In the genomic region with DNA sequence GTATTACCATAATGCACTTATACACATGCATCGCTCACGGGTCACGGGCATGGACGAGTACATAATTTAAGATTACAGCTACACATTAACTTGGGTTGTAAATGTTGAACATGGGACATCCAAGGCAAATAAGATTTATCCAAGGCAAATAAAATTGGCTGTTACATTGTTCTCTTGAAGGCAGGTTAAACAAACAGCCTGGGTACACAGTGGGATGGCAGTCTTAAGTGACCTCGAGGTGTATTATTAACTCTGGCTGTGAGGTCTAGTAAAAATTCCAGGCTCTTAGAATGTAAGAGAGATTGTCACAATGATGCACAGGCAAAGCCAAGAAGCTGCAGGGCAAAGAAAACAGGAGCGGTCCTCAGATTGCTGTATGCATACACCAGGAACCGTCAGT, we compare ENCODE assay signal across 29 mouse cellular contexts.
DNase-seq lines count a peak whose midpoint lies in the region; ATAC-seq and TF ChIP-seq lines count a peak whose summit lies in the region.
"Had no signal": no experiment of that assay in that cellular context is flagged by ENCODE, and none has a peak within 500 bp of the region (broad histone marks: within the 10 kb centered on the region; RNA-seq: fewer than 3 reads in every experiment).

No protein-coding gene starts in this region.

- no peak overlapping the region for H3K4me2 ChIP-seq in intestine, embryonic 15.5 days (replicated peaks)
- no peak overlapping the region for H3K4me2 ChIP-seq in intestine, embryonic 16.5 days (ENCODE audit: low read depth, low read length)
- H3K4me2 ChIP-seq in kidney, postnatal 0 days (ENCODE audit: low read length): no peak overlapping the region
- no peak overlapping the region for H3K4me2 ChIP-seq in stomach, embryonic 14.5 days (replicated peaks; ENCODE audit: low read depth, low read length)
- no peak overlapping the region for H3K4me2 ChIP-seq in stomach, postnatal 0 days (replicated peaks; ENCODE audit: low read depth)
- H3K4me2 ChIP-seq: embryonic facial prominence, embryonic 12.5 days; embryonic facial prominence, embryonic 15.5 days; heart, embryonic 12.5 days; heart, embryonic 15.5 days; hindbrain, embryonic 13.5 days had no signal

- no peak for TF ChIP-seq EP300 in stomach, postnatal 0 days (optimal IDR thresholded peaks at IDR 0.05)

- TF ChIP-seq CTCF in kidney, postnatal 0 days (IDR thresholded peaks at IDR 0.05; ENCODE audit: low read depth): no peak
- TF ChIP-seq CTCF in stomach, postnatal 0 days (IDR thresholded peaks at IDR 0.05; ENCODE audit: low read depth): no peak
- TF ChIP-seq CTCF in gastrocnemius, adult 2 months (IDR thresholded peaks at IDR 0.05): no peak

- no peak overlapping the region for H3K9ac ChIP-seq in intestine, embryonic 15.5 days
- H3K9ac ChIP-seq in intestine, embryonic 16.5 days (ENCODE audit: low read depth, low read length): no peak overlapping the region
- H3K9ac ChIP-seq in kidney, postnatal 0 days (ENCODE audit: low read depth, low read length): no peak overlapping the region
- no peak overlapping the region for H3K9ac ChIP-seq in stomach, embryonic 14.5 days (replicated peaks; ENCODE audit: low read depth, low read length)
- H3K9ac ChIP-seq in stomach, postnatal 0 days (ENCODE audit: low read length): no peak overlapping the region
- H3K9ac ChIP-seq: embryonic facial prominence, embryonic 12.5 days; embryonic facial prominence, embryonic 15.5 days; forebrain, postnatal 0 days; heart, embryonic 12.5 days; heart, embryonic 15.5 days; hindbrain, embryonic 13.5 days had no signal

- DNase-seq in kidney, postnatal 0 days (ENCODE audit: low spot score): peak; percentile 12
- no peak for DNase-seq in kidney, postnatal 4 days
- DNase-seq in stomach, postnatal 0 days (ENCODE audit: low spot score): no peak
- DNase-seq in gastrocnemius, adult 2 months: no peak
- DNase-seq: adrenal gland, adult 2 months; adrenal gland, postnatal 14 days; B cell, adult 2 months; cerebellum, adult 11 months; cerebellum, adult 2 months; cerebellum, adult 9-11 months; cerebellum, postnatal 25 days; forebrain, postnatal 0 days; gastrocnemius, postnatal 25 days; heart, adult 18-20 months; heart, postnatal 10 days; heart, postnatal 36 days had no signal

- 49% methylated on average over 7 of the region's 7 CpGs for WGBS in intestine, embryonic 15.5 days
- WGBS in intestine, embryonic 16.5 days: 58% methylated on average over 7 of the region's 7 CpGs
- 43% methylated on average over 7 of the region's 7 CpGs for WGBS in kidney, postnatal 0 days
- WGBS in stomach, embryonic 14.5 days: 64% methylated on average over 7 of the region's 7 CpGs
- WGBS in stomach, postnatal 0 days: 46% methylated on average over 7 of the region's 7 CpGs

- H3K27me3 ChIP-seq in intestine, embryonic 15.5 days (replicated peaks): no peaks in the 10 kb centered on the region
- H3K27me3 ChIP-seq in intestine, embryonic 16.5 days (replicated peaks; ENCODE audit: control insufficient read depth, insufficient read depth, low read length): no peaks in the 10 kb centered on the region
- no peaks in the 10 kb centered on the region for H3K27me3 ChIP-seq in kidney, postnatal 0 days (ENCODE audit: insufficient read depth, low read length)
- H3K27me3 ChIP-seq in stomach, embryonic 14.5 days (ENCODE audit: control insufficient read depth, insufficient read depth, low read length): no peaks in the 10 kb centered on the region
- no peaks in the 10 kb centered on the region for H3K27me3 ChIP-seq in stomach, postnatal 0 days (ENCODE audit: control insufficient read depth, insufficient read depth, low read length)
- H3K27me3 ChIP-seq: CH12.LX; embryonic facial prominence, embryonic 12.5 days; embryonic facial prominence, embryonic 15.5 days; heart, embryonic 12.5 days; heart, embryonic 15.5 days; hindbrain, embryonic 13.5 days; Patski had no signal

- no peaks in the 10 kb centered on the region for H3K4me1 ChIP-seq in intestine, embryonic 15.5 days (replicated peaks)
- H3K4me1 ChIP-seq in intestine, embryonic 16.5 days (ENCODE audit: control insufficient read depth, insufficient read depth, low read length): no peaks in the 10 kb centered on the region
- no peaks in the 10 kb centered on the region for H3K4me1 ChIP-seq in kidney, postnatal 0 days (replicated peaks; ENCODE audit: insufficient read depth, low read length)
- H3K4me1 ChIP-seq in stomach, embryonic 14.5 days (ENCODE audit: control insufficient read depth, insufficient read depth, low read length): no peaks in the 10 kb centered on the region
- no peaks in the 10 kb centered on the region for H3K4me1 ChIP-seq in stomach, postnatal 0 days (replicated peaks; ENCODE audit: control insufficient read depth, insufficient read depth)
- H3K4me1 ChIP-seq: embryonic facial prominence, embryonic 12.5 days; embryonic facial prominence, embryonic 15.5 days; heart, embryonic 12.5 days; heart, embryonic 15.5 days had no signal

- H3K4me3 ChIP-seq in intestine, embryonic 15.5 days (replicated peaks): no peak overlapping the region
- H3K4me3 ChIP-seq in intestine, embryonic 16.5 days (ENCODE audit: low read length): no peak overlapping the region
- H3K4me3 ChIP-seq in kidney, postnatal 0 days (replicated peaks; ENCODE audit: low read depth, low read length): no peak overlapping the region
- no peak overlapping the region for H3K4me3 ChIP-seq in stomach, embryonic 14.5 days (ENCODE audit: low read depth, low read length)
- H3K4me3 ChIP-seq in stomach, postnatal 0 days (ENCODE audit: low read depth, low read length): no peak overlapping the region
- no peak overlapping the region for H3K4me3 ChIP-seq in gastrocnemius, adult 2 months
- H3K4me3 ChIP-seq: embryonic facial prominence, embryonic 12.5 days; embryonic facial prominence, embryonic 15.5 days; heart, embryonic 12.5 days; heart, embryonic 15.5 days; hindbrain, embryonic 10.5 days; hindbrain, embryonic 13.5 days had no signal

- H3K27ac ChIP-seq in intestine, embryonic 15.5 days: no peak overlapping the region
- no peak overlapping the region for H3K27ac ChIP-seq in intestine, embryonic 16.5 days (ENCODE audit: low read length)
- H3K27ac ChIP-seq in kidney, postnatal 0 days: no peak overlapping the region
- no peak overlapping the region for H3K27ac ChIP-seq in stomach, embryonic 14.5 days (ENCODE audit: low read length)
- H3K27ac ChIP-seq in stomach, postnatal 0 days (replicated peaks): no peak overlapping the region
- H3K27ac ChIP-seq in gastrocnemius, adult 2 months: no peak overlapping the region
- H3K27ac ChIP-seq: embryonic facial prominence, embryonic 12.5 days; embryonic facial prominence, embryonic 15.5 days; heart, embryonic 15.5 days; hindbrain, embryonic 10.5 days; hindbrain, embryonic 13.5 days had no signal

- intact Hi-C loops in gastrocnemius, adult 2 months (cut with DNase I): no loop called here

- H3K36me3 ChIP-seq in intestine, embryonic 15.5 days: no peaks in the 10 kb centered on the region
- H3K36me3 ChIP-seq in intestine, embryonic 16.5 days (ENCODE audit: control insufficient read depth, insufficient read depth, low read length): no peaks in the 10 kb centered on the region
- H3K36me3 ChIP-seq in kidney, postnatal 0 days (ENCODE audit: insufficient read depth, low read length): no peaks in the 10 kb centered on the region
- no peaks in the 10 kb centered on the region for H3K36me3 ChIP-seq in stomach, embryonic 14.5 days (ENCODE audit: control insufficient read depth, insufficient read depth, low read length)
- H3K36me3 ChIP-seq in stomach, postnatal 0 days (ENCODE audit: control insufficient read depth, insufficient read depth, low read length): no peaks in the 10 kb centered on the region
- H3K36me3 ChIP-seq: embryonic facial prominence, embryonic 12.5 days; embryonic facial prominence, embryonic 15.5 days; G1E; heart, embryonic 12.5 days; heart, embryonic 15.5 days; hindbrain, embryonic 10.5 days; hindbrain, embryonic 13.5 days had no signal

- no peaks in the 10 kb centered on the region for H3K9me3 ChIP-seq in intestine, embryonic 15.5 days
- no peaks in the 10 kb centered on the region for H3K9me3 ChIP-seq in intestine, embryonic 16.5 days (ENCODE audit: control insufficient read depth, low read length)
- no peaks in the 10 kb centered on the region for H3K9me3 ChIP-seq in kidney, postnatal 0 days (replicated peaks; ENCODE audit: low read length)
- no peaks in the 10 kb centered on the region for H3K9me3 ChIP-seq in stomach, embryonic 14.5 days (ENCODE audit: control insufficient read depth, low read depth, low read length)
- H3K9me3 ChIP-seq in stomach, postnatal 0 days (ENCODE audit: control insufficient read depth, low read length): no peaks in the 10 kb centered on the region
- H3K9me3 ChIP-seq: embryonic facial prominence, embryonic 12.5 days; embryonic facial prominence, embryonic 15.5 days; heart, embryonic 12.5 days; heart, embryonic 15.5 days; hindbrain, embryonic 10.5 days; hindbrain, embryonic 13.5 days had no signal

- peak; percentile 69 for ATAC-seq in intestine, embryonic 15.5 days
- no peak for ATAC-seq in intestine, embryonic 16.5 days
- no peak for ATAC-seq in kidney, postnatal 0 days (replicated peaks; ENCODE audit: low FRiP score, low read depth)
- ATAC-seq in stomach, embryonic 14.5 days (ENCODE audit: insufficient number of reproducible peaks, insufficient read depth, low FRiP score, low read depth): 0 out of 2 replicates have a peak, but pooled peaks have one; percentile 53
- ATAC-seq in stomach, postnatal 0 days (ENCODE audit: low FRiP score, low TSS enrichment): no peak
- ATAC-seq: forebrain, embryonic 14.5 days; forebrain, postnatal 0 days; Patski had no signal

Comparison
In these comparisons a context has a peak if more than half of its experiments do, and no peak if none do; other contexts are left out.
1. ATAC-seq: peak in intestine, embryonic 15.5 days (single experiment) and stomach, embryonic 14.5 days (single experiment); none in intestine, embryonic 16.5 days (single experiment), kidney, postnatal 0 days (single experiment) and stomach, postnatal 0 days (single experiment).